Mouse (Mus musculus) stomach, adult 2 months (tissue): ENCODE results near the gene Yeats2. TPM values are rescaled to one million over a fixed set of nuclear protein-coding genes. Genes with fewer than 3 reads are reported as not detected.

Source experiments
- polyA plus RNA-seq: library from polyadenylated mRNA; depleted of rRNA; stranded (reverse); fragments of >200 nt; gene quantifications from 2 replicates; pipeline ENCODE4 v1.2.3, GENCODE M21; 2012; rRNA removed

The Yeats2 gene
- 3.4 and 5.2 TPM in 2 replicates for polyA plus RNA-seq

GRCm38 (mm10) chr16:20140772-20141531 is at the start of gene Yeats2:
Gene Yeats2 (plus strand): TSS chr16:20141063.

GRCm38 (mm10) chr16:20097069-20097710 is 43.7 kb upstream of the Yeats2 start, which contains the start of gene Klhl24:
Gene Klhl24 (plus strand): TSS chr16:20097542.

DNA sequence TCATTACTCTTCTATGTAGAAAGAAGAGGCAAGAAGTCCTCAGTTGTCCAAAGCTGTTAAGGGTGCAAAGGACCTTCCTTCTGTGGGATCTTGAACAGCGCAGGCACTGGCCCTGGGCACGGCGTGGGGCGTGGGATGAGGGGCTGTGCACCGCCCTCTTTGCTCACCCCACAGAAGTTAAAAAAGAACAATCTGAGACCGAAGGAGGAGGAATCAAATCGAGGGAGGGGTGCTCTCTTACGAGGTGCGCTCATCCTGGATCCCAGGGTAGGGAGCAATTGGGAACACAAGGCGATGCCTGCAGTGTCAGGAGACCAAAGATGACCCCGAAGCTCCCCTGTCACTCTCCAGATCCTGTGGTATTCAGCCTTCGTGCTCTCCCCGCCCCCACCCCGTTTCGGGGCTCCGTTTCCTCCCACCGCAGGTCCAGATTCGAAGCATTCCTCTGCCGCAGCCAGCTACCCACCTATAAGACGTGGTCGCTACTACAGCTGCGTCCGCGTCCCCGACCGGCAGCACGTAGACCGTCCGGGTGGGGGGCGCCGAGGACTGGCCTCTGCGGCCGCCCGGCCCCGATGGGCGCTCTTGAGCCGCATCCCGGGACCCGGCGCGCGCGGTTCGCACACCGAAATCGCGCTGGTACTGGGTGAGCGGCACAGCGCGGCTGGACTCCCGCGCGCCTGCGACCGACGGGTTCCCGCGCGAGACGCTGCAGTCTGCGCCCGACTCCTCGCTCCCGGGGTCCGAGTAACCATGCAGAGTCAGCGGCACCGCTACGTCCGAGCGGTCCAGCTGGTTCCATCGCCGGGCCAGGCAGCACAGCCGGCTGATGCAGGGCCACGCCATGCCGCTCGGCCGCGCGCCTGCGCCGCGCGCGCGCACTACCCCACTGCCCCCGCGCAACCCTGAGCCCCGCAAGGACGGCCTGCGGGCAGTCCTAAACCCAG is 99.9 kb downstream of the Yeats2 start, which contains the start of gene Map6d1:
TSS of gene Map6d1 (minus strand) at position 891 of the 947 bp plus-strand sequence.

Other genes starting within 250 kb of the Yeats2 start
- 0.18 and 0.25 TPM in 2 replicates for gene Klhl6, start 158.0 kb upstream of the Yeats2 start, polyA plus RNA-seq
- gene Klhl24, start 43.5 kb upstream of the Yeats2 start, polyA plus RNA-seq: 0.70 and 1.3 TPM in 2 replicates
- gene Map6d1, start 100.3 kb downstream of the Yeats2 start, polyA plus RNA-seq: 0.10 TPM in 1 of 2 replicates, not detected in the other
- gene Parl, start 161.3 kb downstream of the Yeats2 start, polyA plus RNA-seq: 12.6 and 14.7 TPM in 2 replicates
- gene Cyp2ab1, start 184.3 kb downstream of the Yeats2 start, polyA plus RNA-seq: 0.19 and 0.53 TPM in 2 replicates